Mouse (Mus musculus) E14TG2a.4 (cell line): ENCODE data around the gene Gdpd3.

Experiments used
- CTCF ChIP-seq: conservative IDR thresholded peaks from 2 replicates; pipeline ENCODE4 v1.5.1; 2014; ENCODE audit warnings: low read length
- NANOG ChIP-seq: IDR thresholded peaks from 2 replicates; pipeline ENCODE4 v1.6.1; 2014; ENCODE audit warnings: borderline replicate concordance, low read length, mixed read lengths

- TF ChIP-seq CTCF (no peak), NANOG (no peak)
Observed at GRCm38 (mm10) chr7:126748824-126749223, 17.3 kb upstream of the Gdpd3 start.
